Mouse (Mus musculus) G1E (cell line): ENCODE data around the gene Trim8.

Experiments
- CTCF ChIP-seq: IDR thresholded peaks from 2 replicates; pipeline ENCODE4 v1.5.1; 2012; ENCODE audit warnings: low read depth, low read length, inconsistent platforms, mixed read lengths
- GATA1 ChIP-seq: IDR thresholded peaks from 2 replicates; pipeline ENCODE4 v1.6.1; 2012; ENCODE audit warnings: borderline replicate concordance, low read length, inconsistent platforms, mixed read lengths

DNA sequence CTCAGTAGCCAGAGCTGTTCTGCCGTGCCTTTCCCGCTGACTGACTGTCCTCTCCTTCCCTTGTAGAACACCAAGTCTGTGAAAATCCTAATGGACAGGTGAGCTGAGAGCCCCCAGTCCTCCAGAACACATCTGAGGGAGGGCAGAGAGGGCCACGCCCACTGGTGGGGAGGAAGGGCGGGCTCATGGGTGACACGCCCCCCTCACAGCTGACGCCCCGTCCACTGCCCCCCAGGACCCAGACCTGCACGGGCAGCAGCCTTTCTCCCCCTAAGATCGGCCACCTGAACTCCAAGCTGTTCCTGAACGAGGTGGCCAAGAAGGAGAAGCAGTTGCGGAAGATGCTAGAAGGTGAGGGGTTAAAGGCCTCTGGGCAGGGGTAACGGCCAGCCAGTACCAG, 12.9 kb downstream of the Trim8 start:
- TF ChIP-seq GATA1 (no peak), CTCF (no peak)
